Mouse (Mus musculus) lung, adult 2 months (tissue): Measurements from ENCODE around the gene Dnase1l1.

Experiments used
- CTCF ChIP-seq: fragments of 200-500 bp; IDR thresholded peaks from 2 replicates; pipeline ENCODE4 v1.5.1; 2011; ENCODE audit warnings: mild to moderate bottlenecking, low read length, control low read depth; ENCODE audit not compliant: insufficient read depth
- POLR2A ChIP-seq: fragments of 200-500 bp; IDR thresholded peaks from 2 replicates; pipeline ENCODE4 v1.6.1; 2011; ENCODE audit warnings: low read depth, mild to moderate bottlenecking, control low read depth, low read length, borderline replicate concordance; ENCODE audit errors: extremely low read depth

GRCm38 (mm10) chrX:74330166-74330930 is 48.2 kb upstream of the Dnase1l1 start:
- no peak for TF ChIP-seq CTCF
- TF ChIP-seq POLR2A = no peak
